Mouse (Mus musculus): Measurements from ENCODE around the gene Zscan4-ps1.
"Not testable (repeated sequence)": the region's sequence is repeated elsewhere in the genome, so short reads cannot be mapped to it uniquely, and the experiment has no call there.

The Zscan4-ps1 gene

GRCm38 (mm10) chr7:11069591-11069990 lies at the start of gene Zscan4-ps1:
Zscan4-ps1 (minus strand) TSS chr7:11069691.
- not testable (repeated sequence) for DNase-seq

Data from thymus, postnatal 14 days (tissue).